In genomic region chr13:92403496-92403895, GRCm38 (mm10) we compare ENCODE assay signal across 19 mouse cellular contexts. TPM values are rescaled to one million over a fixed set of nuclear protein-coding genes. Genes with fewer than 3 reads are reported as not detected.
"Had no signal": no experiment of that assay in that cellular context is flagged by ENCODE, and none has a peak within 500 bp of the region (broad histone marks: within the 10 kb centered on the region; RNA-seq: fewer than 3 reads in every experiment).

No protein-coding gene starts in this region.

- H3K9ac ChIP-seq: neural tube, embryonic 13.5 days; neural tube, embryonic 15.5 days; stomach, embryonic 15.5 days had no signal

- H3K4me2 ChIP-seq: neural tube, embryonic 13.5 days; neural tube, embryonic 15.5 days; stomach, embryonic 15.5 days had no signal

- H3K4me3 ChIP-seq: neural tube, embryonic 13.5 days; neural tube, embryonic 15.5 days; stomach, embryonic 15.5 days had no signal

- H3K27me3 ChIP-seq: neural tube, embryonic 13.5 days; neural tube, embryonic 15.5 days; stomach, embryonic 15.5 days had no signal

- H3K4me1 ChIP-seq: neural tube, embryonic 13.5 days; neural tube, embryonic 15.5 days; stomach, embryonic 15.5 days had no signal

- DNase-seq: retina, postnatal 1 day; right cerebral cortex, adult 18-20 months; right cerebral cortex, postnatal 14 days; right cerebral cortex, postnatal 25 days; right cerebral cortex, postnatal 4 days; spleen, adult 18-20 months; thymus, adult 18-20 months; thymus, adult 2 months; thymus, postnatal 14 days; thymus, postnatal 25 days; thymus, postnatal 36 days; thymus, postnatal 4 days had no signal

- H3K36me3 ChIP-seq: neural tube, embryonic 13.5 days; neural tube, embryonic 15.5 days; stomach, embryonic 15.5 days had no signal

- H3K9me3 ChIP-seq: neural tube, embryonic 13.5 days; neural tube, embryonic 15.5 days; stomach, embryonic 15.5 days had no signal

- H3K27ac ChIP-seq: neural tube, embryonic 13.5 days; neural tube, embryonic 15.5 days; stomach, embryonic 15.5 days; stomach, postnatal 0 days had no signal

RNA-seq across cellular contexts. Expression of gene Ankrd34b, which starts 22.2 kb away (rescaled TPM):
- polyA plus RNA-seq: small intestine, adult 2 months; spleen, adult 2 months; urinary bladder, adult 2 months had no signal
